Mouse (Mus musculus): ENCODE measurements around the gene Capn9. TPM values are rescaled to one million over a fixed set of nuclear protein-coding genes. Genes with fewer than 3 reads are reported as not detected.

The Capn9 gene
- polyA plus RNA-seq, 1 experiment, result not detected

GRCm38 (mm10) chr8:124653568-124654475 lies 77.9 kb downstream of the Capn9 start:
- DNase-seq, result peak; percentile 74
- WGBS, result 49% methylated on average over 28 of the region's 28 CpGs
- no peaks in the 10 kb centered on the region for H3K27me3 ChIP-seq (replicated peaks; ENCODE audit: control insufficient read depth, insufficient read depth, low read length)
- TF ChIP-seq CTCF (conservative IDR thresholded peaks at IDR 0.05; ENCODE audit: insufficient read depth, insufficient read length, low read depth, low read length) (no peak), POLR2A (IDR thresholded peaks at IDR 0.05; ENCODE audit: low read depth, low read length) (no peak)
- H3K36me3 ChIP-seq (ENCODE audit: control insufficient read depth, insufficient read depth, low read length), result no peaks in the 10 kb centered on the region; the same call in 1 of the 2 replicates
- H3K27ac ChIP-seq (ENCODE audit: insufficient read depth, low read depth, low read length), result peak overlapping the region; percentile 41; the same call in 1 of the 2 replicates
- H3K4me1 ChIP-seq (ENCODE audit: control insufficient read depth, insufficient read depth, low read length), result peaks cover 28% of the 10 kb centered on the region
- H3K4me3 ChIP-seq (ENCODE audit: insufficient read depth, low read depth, low read length), result no peak overlapping the region

- no peak for DNase-seq
- Histone ChIP-seq H3K27ac (ENCODE audit: insufficient read depth, low read depth, low read length) (no peak overlapping the region), H3K36me3 (ENCODE audit: control insufficient read depth, insufficient read depth, low read length) (no peaks in the 10 kb centered on the region), H3K4me1 (ENCODE audit: control insufficient read depth, insufficient read depth, low read length) (peaks cover 25% of the 10 kb centered on the region), H3K4me3 (ENCODE audit: insufficient read depth, low read depth, low read length) (no peak overlapping the region), H3K27me3 (replicated peaks; ENCODE audit: control insufficient read depth, insufficient read depth, low read length) (no peaks in the 10 kb centered on the region)
- WGBS, result 77% methylated on average over 7 of the region's 7 CpGs
- no peak for TF ChIP-seq POLR2A (IDR thresholded peaks at IDR 0.05; ENCODE audit: low read depth, low read length)
These were observed 82.0 kb downstream of the Capn9 start for GRCm38 (mm10) chr8:124657961-124658360.

- Histone ChIP-seq H3K27ac (ENCODE audit: insufficient read depth, low read depth, low read length) (no peak overlapping the region), H3K4me1 (ENCODE audit: control insufficient read depth, insufficient read depth, low read length) (peaks cover 23% of the 10 kb centered on the region), H3K36me3 (ENCODE audit: control insufficient read depth, insufficient read depth, low read length) (no peaks in the 10 kb centered on the region), H3K27me3 (replicated peaks; ENCODE audit: control insufficient read depth, insufficient read depth, low read length) (no peaks in the 10 kb centered on the region), H3K4me3 (ENCODE audit: insufficient read depth, low read depth, low read length) (no peak overlapping the region)
- peak; percentile 69 for DNase-seq
- TF ChIP-seq CTCF (conservative IDR thresholded peaks at IDR 0.05; ENCODE audit: insufficient read depth, insufficient read length, low read depth, low read length) (no peak), POLR2A (IDR thresholded peaks at IDR 0.05; ENCODE audit: low read depth, low read length) (no peak)
- WGBS, result 35% methylated on average over 2 of the region's 2 CpGs
These were observed 82.5 kb downstream of the Capn9 start for GRCm38 (mm10) chr8:124658415-124658814.

GRCm38 (mm10) chr8:124661781-124662180 lies 85.9 kb downstream of the Capn9 start:
- no peaks in the 10 kb centered on the region for H3K27me3 ChIP-seq (replicated peaks; ENCODE audit: control insufficient read depth, insufficient read depth, low read length)
- DNase-seq, result no peak
- H3K4me1 ChIP-seq (ENCODE audit: control insufficient read depth, insufficient read depth, low read length), result peaks cover 14% of the 10 kb centered on the region; the same call in 1 of the 2 replicates
- TF ChIP-seq CTCF (conservative IDR thresholded peaks at IDR 0.05; ENCODE audit: insufficient read depth, insufficient read length, low read depth, low read length), result no peak
- no peaks in the 10 kb centered on the region for H3K36me3 ChIP-seq (ENCODE audit: control insufficient read depth, insufficient read depth, low read length)
- peak overlapping the region; percentile 6; the same call in 1 of the 2 replicates for H3K27ac ChIP-seq (ENCODE audit: insufficient read depth, low read depth, low read length)
- WGBS, result 45% methylated on average over 9 of the region's 9 CpGs
- peak overlapping the region; percentile 62 for H3K4me3 ChIP-seq (ENCODE audit: insufficient read depth, low read depth, low read length)

- peaks cover 14% of the 10 kb centered on the region; the same call in 1 of the 2 replicates for H3K4me1 ChIP-seq (ENCODE audit: control insufficient read depth, insufficient read depth, low read length)
- under 1% methylated on average over 49 of the region's 49 CpGs for WGBS
- H3K27ac ChIP-seq (ENCODE audit: insufficient read depth, low read depth, low read length), result peak overlapping the region; percentile 4
- H3K4me3 ChIP-seq (ENCODE audit: insufficient read depth, low read depth, low read length), result peak overlapping the region; percentile 62
- no peaks in the 10 kb centered on the region for H3K27me3 ChIP-seq (replicated peaks; ENCODE audit: control insufficient read depth, insufficient read depth, low read length)
- no peak for DNase-seq
- H3K36me3 ChIP-seq (ENCODE audit: control insufficient read depth, insufficient read depth, low read length), result no peaks in the 10 kb centered on the region
- no peak for TF ChIP-seq CTCF (conservative IDR thresholded peaks at IDR 0.05; ENCODE audit: insufficient read depth, insufficient read length, low read depth, low read length)
- no peak for TF ChIP-seq POLR2A (IDR thresholded peaks at IDR 0.05; ENCODE audit: low read depth, low read length)
These were observed 86.7 kb downstream of the Capn9 start for GRCm38 (mm10) chr8:124662446-124663111.

GRCm38 (mm10) chr8:124663112-124663873 lies 87.4 kb downstream of the Capn9 start, which contains the start of gene 2310022B05Rik:
2310022B05Rik (minus strand) TSS chr8:124663369.
- Histone ChIP-seq H3K36me3 (ENCODE audit: control insufficient read depth, insufficient read depth, low read length) (no peaks in the 10 kb centered on the region), H3K4me1 (ENCODE audit: control insufficient read depth, insufficient read depth, low read length) (peaks cover 12% of the 10 kb centered on the region; the same call in 1 of the 2 replicates), H3K4me3 (ENCODE audit: insufficient read depth, low read depth, low read length) (peak within 1 kb of the TSS; percentile 62), H3K27ac (ENCODE audit: insufficient read depth, low read depth, low read length) (peak within 1 kb of the TSS; percentile 47), H3K27me3 (replicated peaks; ENCODE audit: control insufficient read depth, insufficient read depth, low read length) (no peaks in the 10 kb centered on the region)
- TF ChIP-seq POLR2A (IDR thresholded peaks at IDR 0.05; ENCODE audit: low read depth, low read length), result peak; percentile 34
- TF ChIP-seq CTCF (conservative IDR thresholded peaks at IDR 0.05; ENCODE audit: insufficient read depth, insufficient read length, low read depth, low read length), result no peak
- 2% methylated on average over 57 of the region's 69 CpGs for WGBS
- peak; percentile 95 for DNase-seq

All from kidney, adult 2 months (tissue).